Mouse (Mus musculus): ENCODE results near the gene Cox7a1. TPM values are rescaled to one million over a fixed set of nuclear protein-coding genes. Genes with fewer than 3 reads are reported as not detected.

Cox7a1 gene
- 6.6 and 9.1 TPM in 2 replicates for polyA plus RNA-seq (2015; fragmentation: Nextera tagmentation; extraction: Ambion mirVana)

DNA sequence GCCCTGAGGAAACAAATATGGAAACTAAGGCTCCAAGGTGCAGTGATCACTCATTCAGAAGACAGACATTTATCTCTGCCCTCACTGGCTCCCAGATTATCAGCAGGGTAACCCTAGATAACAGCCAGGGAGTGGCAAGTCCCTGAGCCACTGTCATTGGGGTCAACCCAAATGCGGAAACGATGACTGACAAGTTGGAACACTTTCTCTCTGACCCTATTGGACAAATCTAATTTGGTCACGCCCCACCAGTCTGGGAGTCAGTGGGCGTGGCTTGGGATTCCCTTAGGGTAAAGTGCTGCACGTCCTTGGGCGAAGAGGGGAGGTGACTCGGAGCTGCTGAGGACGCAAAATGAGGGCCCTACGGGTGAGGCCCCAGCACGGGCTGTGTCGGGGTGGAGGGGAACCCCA, at the start of gene Cox7a1:
Gene Cox7a1, plus strand, starts transcription at position 266 of the 411 bp plus-strand sequence.
- H3K4me3 ChIP-seq (ENCODE audit: low read depth, low read length), result peak within 1 kb of the TSS; percentile 47
- H3K4me1 ChIP-seq (ENCODE audit: control insufficient read depth, low read depth, low read length), result peaks cover 11% of the 10 kb centered on the region
- WGBS (ENCODE audit: insufficient replicate concordance), result under 1% methylated on average over 11 of the region's 11 CpGs
- peak within 1 kb of the TSS; percentile 70 for H3K4me2 ChIP-seq (ENCODE audit: low read depth, low read length)
- H3K9ac ChIP-seq (ENCODE audit: low read depth, low read length), result peak within 1 kb of the TSS; percentile 45
- H3K27ac ChIP-seq (ENCODE audit: low read length), result 0 out of 2 replicates have a peak within 1 kb of the TSS, but pooled peaks have one; percentile 26
- H3K9me3 ChIP-seq (replicated peaks; ENCODE audit: control insufficient read depth, low read length), result no peaks in the 10 kb centered on the region
- peaks cover 15% of the 10 kb centered on the region for H3K36me3 ChIP-seq (ENCODE audit: control insufficient read depth, insufficient read depth)
- no peaks in the 10 kb centered on the region for H3K27me3 ChIP-seq (ENCODE audit: control insufficient read depth, insufficient read depth, low read depth, low read length)
- ATAC-seq (ENCODE audit: low read depth), result peak; percentile 92

DNA sequence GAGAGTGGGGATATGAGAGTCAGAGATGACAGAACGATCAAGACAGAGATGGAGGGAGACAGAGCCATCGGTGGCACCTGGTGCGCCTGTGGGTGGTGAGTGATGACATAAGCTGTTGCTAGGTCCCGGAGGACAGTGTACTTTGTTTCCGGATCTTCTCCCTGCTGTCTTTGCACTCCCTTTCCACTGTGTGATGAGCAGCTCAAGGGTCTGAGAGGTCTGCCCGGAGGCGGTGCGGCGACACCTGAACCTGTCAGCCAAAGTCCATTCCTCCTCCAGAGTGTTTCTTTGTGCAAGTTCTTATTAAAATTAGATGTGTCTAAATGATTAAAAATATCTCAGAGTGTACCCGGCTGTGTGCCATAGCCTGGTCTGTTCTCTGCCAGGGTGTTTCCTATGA, 47.1 kb upstream of the Cox7a1 start:
- Histone ChIP-seq H3K9ac (ENCODE audit: low read depth, low read length) (no peak overlapping the region), H3K9me3 (replicated peaks; ENCODE audit: control insufficient read depth, low read length) (no peaks in the 10 kb centered on the region), H3K4me1 (ENCODE audit: control insufficient read depth, low read depth, low read length) (no peaks in the 10 kb centered on the region), H3K36me3 (ENCODE audit: control insufficient read depth, insufficient read depth) (peaks cover 12% of the 10 kb centered on the region), H3K4me2 (ENCODE audit: low read depth, low read length) (no peak overlapping the region), H3K4me3 (ENCODE audit: low read depth, low read length) (no peak overlapping the region), H3K27me3 (ENCODE audit: control insufficient read depth, insufficient read depth, low read depth, low read length) (no peaks in the 10 kb centered on the region), H3K27ac (ENCODE audit: low read length) (no peak overlapping the region)
- WGBS (ENCODE audit: insufficient replicate concordance), result 83% methylated on average over 10 of the region's 10 CpGs
- ATAC-seq (ENCODE audit: low read depth), result no peak

DNA sequence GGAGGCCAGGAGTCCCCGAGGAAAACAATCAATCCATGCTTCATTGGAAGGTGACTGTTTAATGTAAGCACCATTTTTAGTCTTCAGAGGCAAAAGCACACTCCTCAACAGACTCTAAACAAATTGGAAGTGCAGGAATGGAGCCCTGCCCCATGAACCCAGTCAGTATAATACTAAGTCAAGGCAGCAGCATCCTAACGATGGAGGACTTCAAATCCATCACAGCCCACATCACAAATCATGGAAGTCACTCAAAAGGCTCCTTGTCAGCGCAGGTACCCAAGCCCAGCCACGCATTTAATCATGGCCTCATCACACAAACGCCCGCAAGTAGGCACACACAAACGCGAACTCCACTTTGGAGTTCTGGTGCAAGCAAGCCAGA, 40.8 kb upstream of the Cox7a1 start:
- Histone ChIP-seq H3K27ac (ENCODE audit: low read length) (no peak overlapping the region), H3K4me1 (ENCODE audit: control insufficient read depth, low read depth, low read length) (no peaks in the 10 kb centered on the region), H3K4me2 (ENCODE audit: low read depth, low read length) (peak overlapping the region; percentile 51), H3K4me3 (ENCODE audit: low read depth, low read length) (peak overlapping the region; percentile 49), H3K9me3 (replicated peaks; ENCODE audit: control insufficient read depth, low read length) (no peaks in the 10 kb centered on the region), H3K27me3 (ENCODE audit: control insufficient read depth, insufficient read depth, low read depth, low read length) (no peaks in the 10 kb centered on the region; the same call in 1 of the 2 replicates), H3K36me3 (ENCODE audit: control insufficient read depth, insufficient read depth) (peaks cover under 1% of the 10 kb centered on the region; the same call in 1 of the 2 replicates), H3K9ac (ENCODE audit: low read depth, low read length) (peak overlapping the region; percentile 29; the same call in 1 of the 2 replicates)
- no peak for ATAC-seq (ENCODE audit: low read depth)
- WGBS (ENCODE audit: insufficient replicate concordance), result 11% methylated on average over 8 of the region's 8 CpGs

DNA sequence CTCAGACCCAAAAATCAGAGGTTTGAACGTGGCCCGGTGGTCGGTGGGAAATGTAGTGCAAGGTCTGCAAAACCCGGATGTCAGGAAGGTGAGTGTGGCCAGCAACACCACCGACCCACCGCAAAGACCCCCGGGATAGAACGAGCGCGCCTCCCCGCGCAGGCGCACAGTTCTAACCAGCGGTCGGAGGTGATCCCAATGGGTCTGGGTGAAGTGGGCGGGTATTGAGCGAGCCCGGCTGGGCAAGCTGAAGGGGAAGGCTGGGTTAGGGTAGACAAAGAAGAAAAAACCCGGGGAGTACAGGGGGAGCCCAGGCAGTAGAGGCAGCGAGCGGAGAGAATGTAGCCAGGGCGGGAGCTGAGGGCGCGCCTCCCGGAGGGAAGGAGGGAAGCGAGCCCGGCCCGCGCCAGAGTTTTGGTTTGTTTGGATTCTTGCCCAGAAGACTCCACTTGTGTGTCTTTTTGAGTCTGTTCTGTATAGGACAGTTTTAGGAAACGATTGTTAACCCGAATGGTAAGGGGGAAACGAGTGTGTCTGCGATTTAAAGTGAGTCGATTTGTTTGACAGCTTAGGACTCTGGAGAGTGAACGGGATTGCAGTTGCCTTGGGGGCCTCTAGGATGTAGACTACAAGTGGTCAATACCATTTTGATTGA, 40.3 kb upstream of the Cox7a1 start:
- peak overlapping the region; percentile 29 for H3K9ac ChIP-seq (ENCODE audit: low read depth, low read length)
- no peak overlapping the region for H3K27ac ChIP-seq (ENCODE audit: low read length)
- ATAC-seq (ENCODE audit: low read depth), result peak; percentile 77

DNA sequence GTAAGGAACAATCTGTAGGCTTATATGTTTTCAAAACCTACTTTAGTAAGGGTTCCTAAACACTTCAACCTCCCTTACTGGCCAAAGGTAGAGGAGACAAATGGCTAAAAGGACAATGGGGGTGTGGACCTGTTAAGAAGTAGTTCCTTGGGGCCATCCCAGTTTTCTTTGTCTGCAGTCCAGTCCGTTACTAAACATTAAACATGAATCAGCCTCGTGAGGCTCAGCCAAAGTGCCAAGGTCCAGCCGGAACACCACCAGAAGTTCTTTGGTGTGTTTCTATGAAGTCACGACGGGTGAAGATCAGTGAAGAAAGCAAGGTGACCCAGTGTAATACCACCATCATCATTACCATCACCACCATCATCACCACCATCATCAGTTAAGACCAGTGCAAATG, 36.9 kb upstream of the Cox7a1 start:
- Histone ChIP-seq H3K27ac (ENCODE audit: low read length) (no peak overlapping the region), H3K4me2 (ENCODE audit: low read depth, low read length) (no peak overlapping the region), H3K9ac (ENCODE audit: low read depth, low read length) (no peak overlapping the region), H3K27me3 (ENCODE audit: control insufficient read depth, insufficient read depth, low read depth, low read length) (no peaks in the 10 kb centered on the region; the same call in 1 of the 2 replicates), H3K4me3 (ENCODE audit: low read depth, low read length) (no peak overlapping the region), H3K9me3 (replicated peaks; ENCODE audit: control insufficient read depth, low read length) (peaks cover 18% of the 10 kb centered on the region), H3K36me3 (ENCODE audit: control insufficient read depth, insufficient read depth) (peaks cover 23% of the 10 kb centered on the region), H3K4me1 (ENCODE audit: control insufficient read depth, low read depth, low read length) (no peaks in the 10 kb centered on the region)
- ATAC-seq (ENCODE audit: low read depth), result no peak
- WGBS (ENCODE audit: insufficient replicate concordance), result 79% methylated on average over 5 of the region's 5 CpGs

More for the DNA sequence above, 40.3 kb upstream of the Cox7a1 start:
- Histone ChIP-seq H3K4me3 (ENCODE audit: low read depth, low read length) (peak overlapping the region; percentile 49), H3K4me2 (ENCODE audit: low read depth, low read length) (peak overlapping the region; percentile 51), H3K36me3 (ENCODE audit: control insufficient read depth, insufficient read depth) (peaks cover 4% of the 10 kb centered on the region), H3K27me3 (ENCODE audit: control insufficient read depth, insufficient read depth, low read depth, low read length) (no peaks in the 10 kb centered on the region; the same call in 1 of the 2 replicates), H3K9me3 (replicated peaks; ENCODE audit: control insufficient read depth, low read length) (no peaks in the 10 kb centered on the region; the same call in 1 of the 2 replicates), H3K4me1 (ENCODE audit: control insufficient read depth, low read depth, low read length) (no peaks in the 10 kb centered on the region)
- WGBS (ENCODE audit: insufficient replicate concordance), result 2% methylated on average over 35 of the region's 35 CpGs

DNA sequence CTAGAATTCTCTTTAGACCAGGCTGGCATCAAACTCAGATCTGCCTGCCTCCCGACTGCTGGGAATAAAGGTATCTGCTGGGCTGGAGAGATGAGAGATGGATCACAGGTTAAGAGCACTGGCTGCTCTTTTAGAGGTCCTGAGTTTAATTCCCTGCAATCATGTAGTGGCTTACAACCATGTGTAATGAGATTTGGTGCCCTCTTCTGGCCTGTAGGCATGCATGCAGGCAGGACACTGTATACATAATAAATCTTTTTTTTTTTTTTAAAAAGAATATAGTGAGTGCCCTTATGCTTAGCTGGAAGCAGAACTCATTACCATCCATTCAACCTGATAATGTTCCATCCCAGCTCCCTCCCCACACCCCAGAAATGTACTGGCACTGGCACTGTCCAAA, 29.9 kb upstream of the Cox7a1 start:
- ATAC-seq (ENCODE audit: low read depth), result no peak
- no peaks in the 10 kb centered on the region for H3K4me1 ChIP-seq (ENCODE audit: control insufficient read depth, low read depth, low read length)
- no peaks in the 10 kb centered on the region for H3K27me3 ChIP-seq (ENCODE audit: control insufficient read depth, insufficient read depth, low read depth, low read length)
- H3K36me3 ChIP-seq (ENCODE audit: control insufficient read depth, insufficient read depth), result peaks cover 41% of the 10 kb centered on the region
- H3K27ac ChIP-seq (ENCODE audit: low read length), result no peak overlapping the region
- H3K4me3 ChIP-seq (ENCODE audit: low read depth, low read length), result no peak overlapping the region
- H3K9ac ChIP-seq (ENCODE audit: low read depth, low read length), result no peak overlapping the region
- H3K9me3 ChIP-seq (replicated peaks; ENCODE audit: control insufficient read depth, low read length), result peaks cover 33% of the 10 kb centered on the region
- 74% methylated on average over 1 of the region's 1 CpGs for WGBS (ENCODE audit: insufficient replicate concordance)
- no peak overlapping the region for H3K4me2 ChIP-seq (ENCODE audit: low read depth, low read length)

DNA sequence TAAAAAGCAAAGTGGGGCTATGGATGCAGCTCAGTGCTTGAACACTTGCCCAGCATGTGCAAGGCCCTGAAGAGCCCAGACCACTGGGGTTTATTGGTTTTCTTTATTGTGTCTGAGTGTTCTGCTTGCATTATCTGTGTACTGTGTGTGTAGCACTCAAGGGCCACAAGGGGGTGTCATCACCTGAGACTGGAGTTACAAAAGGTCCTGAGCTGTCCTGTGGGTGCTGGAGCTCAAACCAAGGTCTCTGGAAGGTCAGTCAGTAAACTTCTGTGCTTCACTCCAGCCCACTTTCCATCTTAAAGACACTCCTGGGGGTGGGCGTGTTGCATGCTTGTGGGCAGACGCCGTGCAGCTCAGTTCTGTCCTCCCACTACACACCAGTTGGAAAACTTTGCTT, 28.4 kb upstream of the Cox7a1 start:
- Histone ChIP-seq H3K9ac (ENCODE audit: low read depth, low read length) (no peak overlapping the region), H3K9me3 (replicated peaks; ENCODE audit: control insufficient read depth, low read length) (peaks cover 26% of the 10 kb centered on the region), H3K36me3 (ENCODE audit: control insufficient read depth, insufficient read depth) (peaks cover 44% of the 10 kb centered on the region), H3K4me3 (ENCODE audit: low read depth, low read length) (no peak overlapping the region), H3K27me3 (ENCODE audit: control insufficient read depth, insufficient read depth, low read depth, low read length) (no peaks in the 10 kb centered on the region), H3K4me1 (ENCODE audit: control insufficient read depth, low read depth, low read length) (no peaks in the 10 kb centered on the region), H3K27ac (ENCODE audit: low read length) (no peak overlapping the region), H3K4me2 (ENCODE audit: low read depth, low read length) (no peak overlapping the region)
- WGBS (ENCODE audit: insufficient replicate concordance), result 86% methylated on average over 3 of the region's 3 CpGs
- no peak for ATAC-seq (ENCODE audit: low read depth)

DNA sequence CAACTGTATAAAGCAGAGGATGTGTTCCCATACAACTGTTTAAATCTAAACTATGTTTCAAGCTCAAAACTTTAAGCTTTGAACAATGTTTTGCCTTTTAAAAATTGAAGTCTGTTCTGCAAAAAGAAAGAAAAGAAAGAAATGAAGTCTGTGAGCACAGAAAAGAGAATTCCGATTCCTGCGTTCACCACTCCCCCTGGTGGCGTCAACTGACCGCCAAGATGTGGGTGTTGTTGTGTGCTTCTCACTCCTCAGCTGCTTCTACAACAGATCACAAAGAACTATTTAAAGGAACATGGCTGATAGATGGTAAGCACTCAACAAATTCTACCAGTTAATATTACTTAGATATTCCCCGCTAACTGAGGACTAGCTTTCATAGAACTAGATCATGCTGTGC, 20.8 kb upstream of the Cox7a1 start:
- Histone ChIP-seq H3K9ac (ENCODE audit: low read depth, low read length) (no peak overlapping the region), H3K9me3 (replicated peaks; ENCODE audit: control insufficient read depth, low read length) (peaks cover 13% of the 10 kb centered on the region), H3K4me2 (ENCODE audit: low read depth, low read length) (no peak overlapping the region), H3K4me1 (ENCODE audit: control insufficient read depth, low read depth, low read length) (peaks cover 6% of the 10 kb centered on the region), H3K27me3 (ENCODE audit: control insufficient read depth, insufficient read depth, low read depth, low read length) (no peaks in the 10 kb centered on the region), H3K4me3 (ENCODE audit: low read depth, low read length) (no peak overlapping the region), H3K27ac (ENCODE audit: low read length) (no peak overlapping the region), H3K36me3 (ENCODE audit: control insufficient read depth, insufficient read depth) (peaks cover 68% of the 10 kb centered on the region)
- 89% methylated on average over 5 of the region's 5 CpGs for WGBS (ENCODE audit: insufficient replicate concordance)
- no peak for ATAC-seq (ENCODE audit: low read depth)

DNA sequence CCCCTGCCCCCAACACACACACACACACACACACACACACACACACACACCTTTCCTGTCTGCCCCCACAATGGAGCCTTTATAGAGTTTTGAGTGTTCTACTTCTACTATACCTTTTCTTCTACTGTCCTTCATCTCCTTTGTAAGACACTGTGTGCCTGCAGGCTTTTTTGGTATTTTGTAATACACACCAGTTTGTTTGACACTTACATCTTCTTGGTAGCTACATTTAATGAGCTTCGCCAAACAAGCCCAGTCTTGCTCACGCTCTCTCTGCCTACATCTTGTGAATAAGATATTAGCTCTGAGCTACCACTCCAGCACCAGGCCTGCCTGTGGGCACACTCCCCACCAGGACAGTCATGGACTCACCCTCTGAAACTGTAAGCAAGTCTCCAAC, 19.2 kb upstream of the Cox7a1 start:
- Histone ChIP-seq H3K4me3 (ENCODE audit: low read depth, low read length) (no peak overlapping the region), H3K9ac (ENCODE audit: low read depth, low read length) (no peak overlapping the region), H3K4me2 (ENCODE audit: low read depth, low read length) (no peak overlapping the region), H3K27ac (ENCODE audit: low read length) (no peak overlapping the region), H3K27me3 (ENCODE audit: control insufficient read depth, insufficient read depth, low read depth, low read length) (no peaks in the 10 kb centered on the region), H3K36me3 (ENCODE audit: control insufficient read depth, insufficient read depth) (peaks cover 52% of the 10 kb centered on the region), H3K4me1 (ENCODE audit: control insufficient read depth, low read depth, low read length) (peaks cover 8% of the 10 kb centered on the region), H3K9me3 (replicated peaks; ENCODE audit: control insufficient read depth, low read length) (peaks cover 13% of the 10 kb centered on the region)
- WGBS (ENCODE audit: insufficient replicate concordance), result 90% methylated on average over 2 of the region's 2 CpGs
- no peak for ATAC-seq (ENCODE audit: low read depth)
